Mouse (Mus musculus) thymus, adult 2 months (tissue): ENCODE data around the gene Sec1. TPM values are rescaled to one million over a fixed set of nuclear protein-coding genes. Genes with fewer than 3 reads are reported as not detected.
A peak's percentile ranks its signal among the peaks of the same experiment; 100 is the strongest.

ENCODE experiments used
- DNase-seq: peaks from one replicate; pipeline ENCODE4 v3.0.0; 2021
- H3K27ac ChIP-seq: fragments of 200-500 bp; 2 replicates; pipeline ENCODE4 v1.5.1; 2012; ENCODE audit warnings: low read length, control low read depth; ENCODE audit not compliant: control insufficient read depth, insufficient read depth
- H3K27me3 ChIP-seq: fragments of 200-500 bp; 2 replicates; pipeline ENCODE4 v1.6.1; 2012; ENCODE audit warnings: mild to moderate bottlenecking, low read length, moderate library complexity, mixed read lengths; ENCODE audit not compliant: control insufficient read depth, insufficient read depth
- H3K36me3 ChIP-seq: fragments of 200-500 bp; 2 replicates; pipeline ENCODE4 v1.6.1; 2012; ENCODE audit warnings: mild to moderate bottlenecking, low read length, moderate library complexity; ENCODE audit not compliant: control insufficient read depth, insufficient read depth
- H3K4me1 ChIP-seq: fragments of 200-500 bp; replicated peaks from 2 replicates; pipeline ENCODE4 v1.6.1; 2012; ENCODE audit warnings: low read length; ENCODE audit not compliant: control insufficient read depth, insufficient read depth
- H3K4me3 ChIP-seq: fragments of 200-500 bp; 2 replicates; pipeline ENCODE4 v1.5.1; 2012; ENCODE audit warnings: mild to moderate bottlenecking, low read length, control low read depth, moderate library complexity; ENCODE audit not compliant: control insufficient read depth, insufficient read depth
- CTCF ChIP-seq: fragments of 200-500 bp; IDR thresholded peaks from 2 replicates; pipeline ENCODE4 v1.5.1; 2012; ENCODE audit warnings: mild to moderate bottlenecking, control low read depth, low read length, moderate library complexity, borderline replicate concordance; ENCODE audit not compliant: control insufficient read depth, poor library complexity, insufficient read depth; ENCODE audit errors: extremely low read depth
- POLR2A ChIP-seq: fragments of 200-500 bp; IDR thresholded peaks from 2 replicates; pipeline ENCODE4 v1.6.1; 2012; ENCODE audit warnings: mild to moderate bottlenecking, low read length, control low read depth, moderate library complexity; ENCODE audit not compliant: control insufficient read depth, poor library complexity, insufficient read depth; ENCODE audit errors: extremely low read depth
- WGBS: fragments of 180-500 bp; shearing (Covaris S2); methylation state at CpG from one replicate; pipeline ENCODE4 v1.1.7; 2018; 5-methylcytosine and 5-hydroxymethylcytosine counted together
- polyA plus RNA-seq: library from polyadenylated mRNA; depleted of rRNA; stranded (reverse); fragments of >200 nt; gene quantifications from 2 replicates; pipeline ENCODE4 v1.2.3, GENCODE M21; 2012

Sec1 gene
- polyA plus RNA-seq, 1 experiment = 1.9 TPM

DNA sequence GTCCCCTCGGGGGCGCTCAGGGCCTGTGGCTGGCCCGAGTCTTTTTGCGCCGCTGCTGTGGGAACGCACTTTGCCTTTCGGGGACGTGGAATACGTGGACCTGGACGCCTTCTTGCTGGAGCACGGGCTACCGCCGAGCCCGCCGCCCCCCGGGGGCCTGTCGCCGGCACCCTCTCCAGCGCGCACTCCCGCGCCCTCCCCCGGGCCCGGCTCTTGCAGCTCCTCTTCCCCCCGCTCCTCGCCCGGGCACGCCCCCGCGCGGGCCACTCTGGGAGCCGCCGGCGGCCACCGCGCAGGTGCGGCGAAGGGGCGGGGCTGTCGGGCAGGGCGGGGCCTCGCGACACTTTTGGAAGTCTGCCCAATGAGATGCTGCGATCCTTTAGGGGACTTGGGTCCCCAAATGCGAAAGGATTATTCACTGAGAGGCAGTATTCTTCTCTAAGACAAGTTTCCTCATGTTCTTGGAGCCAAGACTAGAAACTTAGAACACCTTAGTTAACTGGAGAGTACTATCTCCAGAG lies 12.6 kb upstream of the Sec1 start:
- Histone ChIP-seq H3K4me3 (peak overlapping the region; percentile 53), H3K27me3 (no peaks in the 10 kb centered on the region), H3K4me1 (peaks cover 42% of the 10 kb centered on the region), H3K27ac (peak overlapping the region; percentile 67), H3K36me3 (peaks cover 8% of the 10 kb centered on the region)
- TF ChIP-seq POLR2A (peak; percentile 82), CTCF (0 out of 2 replicates have a peak, but pooled peaks have one; percentile 36)
- DNase-seq = peak; percentile 91
- under 1% methylated on average over 45 of the region's 45 CpGs for WGBS

DNA sequence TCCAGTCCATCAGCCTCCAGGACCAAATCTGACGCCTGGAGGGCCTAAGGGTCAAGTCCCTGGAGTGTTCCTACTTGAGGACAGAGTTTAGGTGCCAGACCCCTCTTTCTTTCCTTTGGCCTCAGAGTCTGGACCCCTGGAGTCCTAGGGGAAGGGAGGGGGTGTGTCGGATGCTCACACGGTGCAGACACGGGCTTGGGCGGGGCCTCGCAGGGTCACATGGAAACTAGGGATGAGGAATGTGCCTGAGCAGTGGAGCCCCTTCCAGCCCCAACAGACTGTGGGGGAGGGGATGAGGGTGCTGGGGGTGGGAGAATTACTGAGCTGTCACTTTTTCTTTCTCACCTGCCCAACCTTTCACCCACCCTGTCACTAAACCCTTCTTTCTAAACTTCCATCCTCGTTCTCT lies 11.7 kb upstream of the Sec1 start:
- peak; percentile 54 for DNase-seq
- Histone ChIP-seq H3K27ac (peak overlapping the region; percentile 57), H3K4me3 (peak overlapping the region; percentile 53), H3K4me1 (peaks cover 42% of the 10 kb centered on the region), H3K36me3 (peaks cover 5% of the 10 kb centered on the region), H3K27me3 (no peaks in the 10 kb centered on the region)
- 2% methylated on average over 7 of the region's 7 CpGs for WGBS
- TF ChIP-seq CTCF (no peak), POLR2A (no peak)

DNA sequence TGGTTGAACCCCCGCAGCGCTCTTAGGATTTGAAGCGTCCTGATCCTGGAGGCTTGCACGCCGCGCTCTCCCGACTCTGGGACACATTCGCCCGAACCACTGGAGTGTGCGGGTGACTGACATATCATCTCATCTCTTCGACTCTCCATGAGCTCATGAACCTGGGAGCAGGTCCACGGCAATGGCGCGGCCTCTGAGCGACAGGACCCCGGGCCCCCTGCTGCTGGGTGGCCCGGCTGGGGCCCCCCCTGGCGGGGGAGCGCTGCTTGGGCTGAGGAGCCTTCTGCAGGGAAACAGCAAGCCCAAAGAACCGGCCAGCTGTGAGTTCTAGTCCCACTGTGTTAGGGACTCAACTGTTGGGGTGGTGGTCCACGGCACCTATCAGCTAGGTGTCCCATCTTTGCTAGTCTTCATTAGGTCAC lies 11.3 kb upstream of the Sec1 start:
- under 1% methylated on average over 21 of the region's 21 CpGs for WGBS
- Histone ChIP-seq H3K4me1 (peaks cover 44% of the 10 kb centered on the region), H3K27ac (peak overlapping the region; percentile 57), H3K27me3 (peaks cover 2% of the 10 kb centered on the region; the same call in 1 of the 2 replicates), H3K36me3 (peaks cover under 1% of the 10 kb centered on the region; the same call in 1 of the 2 replicates), H3K4me3 (peak overlapping the region; percentile 53)
- TF ChIP-seq POLR2A (no peak), CTCF (0 out of 2 replicates have a peak, but pooled peaks have one; percentile 35)
- peak; percentile 49 for DNase-seq

DNA sequence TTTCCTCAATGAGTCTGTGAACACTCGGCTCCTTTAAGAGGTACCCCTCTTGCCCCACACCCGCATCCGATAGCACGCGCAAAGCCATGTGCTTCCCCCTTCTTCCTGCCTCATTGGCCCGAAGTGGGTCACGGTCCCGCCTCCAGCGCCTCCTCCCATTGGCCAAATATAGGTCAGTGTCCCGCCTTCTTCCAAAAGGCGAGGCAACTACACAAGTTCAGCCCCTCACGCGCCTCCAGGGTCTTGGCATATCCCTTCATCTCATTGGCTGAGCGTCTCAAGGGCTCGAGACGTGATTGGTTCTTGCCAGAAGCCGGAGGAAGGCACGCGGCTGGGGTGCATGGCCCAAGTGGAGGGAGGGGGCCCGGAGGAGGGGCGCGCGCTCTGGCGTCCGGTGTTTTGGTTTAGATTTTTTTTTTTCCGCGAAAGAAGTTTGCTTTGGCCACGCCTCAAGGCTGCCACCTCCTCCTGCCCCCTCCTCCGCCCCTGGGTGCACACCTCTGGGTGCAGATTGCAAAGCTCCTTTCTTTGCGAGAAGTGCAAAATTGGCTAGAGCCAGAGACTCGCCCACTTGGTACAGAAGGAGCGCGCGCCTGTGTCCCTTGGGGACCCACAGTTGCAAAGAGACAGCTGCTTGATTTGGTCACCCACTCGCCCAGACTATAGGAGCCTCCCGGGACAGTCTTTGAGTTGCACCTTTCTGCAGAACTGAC lies 10.7 kb upstream of the Sec1 start, which contains the start of gene Dbp:
Gene Dbp (plus strand): TSS at position 359 of the 713 bp plus-strand sequence.
- peaks cover 50% of the 10 kb centered on the region for H3K4me1 ChIP-seq
- H3K4me3 ChIP-seq = peak within 1 kb of the TSS; percentile 53
- under 1% methylated on average over 36 of the region's 36 CpGs for WGBS
- H3K36me3 ChIP-seq = no peaks in the 10 kb centered on the region
- H3K27ac ChIP-seq = peak within 1 kb of the TSS; percentile 57
- DNase-seq = peak; percentile 99
- peak; percentile 76 for TF ChIP-seq POLR2A
- TF ChIP-seq CTCF = no peak; the same call in 1 of the 2 replicates
- H3K27me3 ChIP-seq = peaks cover 8% of the 10 kb centered on the region; the same call in 1 of the 2 replicates

DNA sequence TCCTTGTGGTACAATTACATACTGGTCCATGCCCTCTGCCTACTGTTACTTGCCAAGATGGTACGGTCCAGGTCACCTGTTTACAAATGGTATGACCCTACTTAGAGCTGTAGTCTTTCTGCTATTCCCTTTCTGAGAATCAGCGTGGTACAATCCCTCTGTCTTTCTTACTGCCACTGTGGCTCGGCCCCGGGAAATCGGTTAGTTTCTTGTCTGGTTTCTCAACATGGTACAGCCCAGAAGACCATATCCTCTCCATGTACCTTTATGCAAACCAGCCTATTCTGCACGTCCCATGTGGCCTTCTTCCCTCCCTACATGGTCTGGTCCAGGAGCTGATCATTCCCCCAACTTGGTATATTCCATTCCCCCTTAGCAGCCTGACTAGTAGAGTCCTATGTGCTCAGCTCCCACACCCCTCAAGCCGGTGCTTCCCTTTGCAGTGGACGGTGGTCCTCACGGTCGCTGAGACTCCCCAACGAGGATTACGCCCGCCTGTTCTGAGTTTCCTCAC lies 9.9 kb upstream of the Sec1 start:
- Histone ChIP-seq H3K4me3 (peak overlapping the region; percentile 24), H3K36me3 (no peaks in the 10 kb centered on the region), H3K27ac (peak overlapping the region; percentile 55), H3K4me1 (peaks cover 53% of the 10 kb centered on the region), H3K27me3 (peaks cover 16% of the 10 kb centered on the region; the same call in 1 of the 2 replicates)
- peak; percentile 44 for DNase-seq
- under 1% methylated on average over 13 of the region's 13 CpGs for WGBS
- no peak for TF ChIP-seq POLR2A
- TF ChIP-seq CTCF = no peak

DNA sequence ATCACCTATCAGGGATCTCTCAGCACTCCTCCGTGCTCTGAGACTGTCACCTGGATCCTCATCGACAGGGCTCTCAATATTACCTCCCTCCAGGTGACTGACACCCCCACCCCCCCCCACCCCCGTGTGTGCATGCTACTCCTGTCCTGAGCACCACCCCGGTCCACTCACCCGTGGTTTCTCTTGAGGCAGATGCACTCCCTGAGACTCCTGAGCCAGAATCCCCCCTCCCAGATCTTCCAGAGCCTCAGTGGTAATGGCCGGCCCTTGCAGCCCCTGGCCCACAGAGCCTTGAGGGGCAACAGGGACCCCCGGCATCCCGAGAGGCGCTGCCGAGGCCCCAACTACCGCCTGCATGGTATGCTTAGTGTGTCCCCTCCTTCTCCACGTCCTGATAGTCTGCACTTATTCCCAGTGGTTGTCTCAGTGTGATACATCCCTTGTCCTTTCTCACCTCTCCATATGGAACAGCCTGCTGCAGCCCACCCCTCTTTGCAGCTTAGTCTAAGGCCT lies 9.4 kb upstream of the Sec1 start:
- Histone ChIP-seq H3K36me3 (no peaks in the 10 kb centered on the region), H3K4me1 (peaks cover 49% of the 10 kb centered on the region), H3K4me3 (no peak overlapping the region), H3K27ac (no peak overlapping the region), H3K27me3 (peaks cover 16% of the 10 kb centered on the region; the same call in 1 of the 2 replicates)
- WGBS = 63% methylated on average over 12 of the region's 12 CpGs
- no peak for DNase-seq
- no peak for TF ChIP-seq CTCF
- no peak for TF ChIP-seq POLR2A
